Mouse (Mus musculus) neural tube, embryonic 11.5 days (tissue): ENCODE results near the gene 4933407L21Rik. TPM values are rescaled to one million over a fixed set of nuclear protein-coding genes. Genes with fewer than 3 reads are reported as not detected.
"Not testable (repeated sequence)": the region's sequence is repeated elsewhere in the genome, so short reads cannot be mapped to it uniquely, and the experiment has no call there.

Source experiments
- ATAC-seq: fragments of 200-750 bp; cut with Nextera tagmentation; 2 replicates; pipeline ENCODE4 v1.8.0; 2017; ENCODE audit warnings: moderate number of reproducible peaks, mild to moderate bottlenecking, moderate TSS enrichment, moderate library complexity; ENCODE audit not compliant: insufficient read depth, low FRiP score, low TSS enrichment
- DNase-seq: peaks from one replicate; pipeline ENCODE4 v3.0.0-alpha.2; 2015; ENCODE audit warnings: low spot score
- H3K27ac ChIP-seq: fragments of 300-500 bp; sonication (generic); 2 replicates; pipeline ENCODE4 v1.5.1; 2014; ENCODE audit warnings: low read depth, mild to moderate bottlenecking, low read length
- H3K27me3 ChIP-seq: fragments of 300-500 bp; sonication (generic); 2 replicates; pipeline ENCODE4 v1.6.1; 2014; ENCODE audit warnings: mild to moderate bottlenecking, low read length, mixed read lengths; ENCODE audit not compliant: control insufficient read depth, insufficient read depth
- H3K36me3 ChIP-seq: fragments of 300-500 bp; sonication (generic); 2 replicates; pipeline ENCODE4 v1.6.1; 2014; ENCODE audit warnings: mild to moderate bottlenecking, low read length, moderate library complexity, mixed read lengths; ENCODE audit not compliant: control insufficient read depth, insufficient read depth
- H3K4me1 ChIP-seq: fragments of 300-500 bp; sonication (generic); 2 replicates; pipeline ENCODE4 v1.6.1; 2014; ENCODE audit warnings: low read length, mixed read lengths; ENCODE audit not compliant: control insufficient read depth, insufficient read depth
- H3K4me2 ChIP-seq: fragments of 300-500 bp; sonication (generic); 2 replicates; pipeline ENCODE4 v1.6.1; 2014; ENCODE audit warnings: low read depth, mild to moderate bottlenecking, moderate library complexity
- H3K4me3 ChIP-seq: fragments of 300-500 bp; sonication (generic); 2 replicates; pipeline ENCODE4 v1.5.1; 2014; ENCODE audit warnings: low read depth, low read length
- H3K9ac ChIP-seq: fragments of 300-500 bp; sonication (generic); 2 replicates; pipeline ENCODE4 v1.6.1; 2014; ENCODE audit warnings: mild to moderate bottlenecking, low read length
- H3K9me3 ChIP-seq: fragments of 300-500 bp; sonication (generic); 2 replicates; pipeline ENCODE4 v1.6.1; 2016; ENCODE audit warnings: low read length; ENCODE audit not compliant: control insufficient read depth
- WGBS: fragments of 180-500 bp; shearing (Covaris S2); extraction: QIAGEN DNeasy Blood & Tissue Kit; methylation state at CpG from one replicate; pipeline ENCODE4 v1.1.7; 2014; 5-methylcytosine and 5-hydroxymethylcytosine counted together
- polyA plus RNA-seq: library from polyadenylated mRNA; unstranded; fragments of >200 nt; fragmentation: Nextera tagmentation; extraction: Ambion mirVana; gene quantifications from 2 replicates; pipeline ENCODE4 v1.2.1, GENCODE M21; 2014

Gene 4933407L21Rik
- polyA plus RNA-seq, 1 experiment from 2014 or later, result not detected

- ATAC-seq, result no peak
- Histone ChIP-seq H3K4me2 (no peak overlapping the region), H3K4me3 (no peak overlapping the region), H3K9me3 (no peaks in the 10 kb centered on the region), H3K27me3 (no peaks in the 10 kb centered on the region), H3K9ac (no peak overlapping the region), H3K36me3 (no peaks in the 10 kb centered on the region), H3K4me1 (no peaks in the 10 kb centered on the region), H3K27ac (no peak overlapping the region)
- DNase-seq, result no peak
- WGBS, result 89% methylated on average over 3 of the region's 3 CpGs
These were observed 57.5 kb downstream of the 4933407L21Rik start for GRCm38 (mm10) chr1:85985784-85986183.

GRCm38 (mm10) chr1:85988351-85988750 lies 60.1 kb downstream of the 4933407L21Rik start:
- WGBS, result 78% methylated on average over 4 of the region's 4 CpGs
- ATAC-seq (no peak), DNase-seq (no peak)
- no peak overlapping the region for H3K27ac ChIP-seq
- H3K27me3 ChIP-seq, result no peaks in the 10 kb centered on the region
- H3K9ac ChIP-seq, result no peak overlapping the region
- no peak overlapping the region for H3K4me3 ChIP-seq
- no peaks in the 10 kb centered on the region for H3K9me3 ChIP-seq
- H3K4me1 ChIP-seq, result no peaks in the 10 kb centered on the region
- H3K4me2 ChIP-seq, result no peak overlapping the region
- no peaks in the 10 kb centered on the region for H3K36me3 ChIP-seq

- H3K4me1 ChIP-seq, H3K4me2 ChIP-seq, H3K27ac ChIP-seq, ATAC-seq, DNase-seq, H3K36me3 ChIP-seq, H3K9ac ChIP-seq, H3K27me3 ChIP-seq, H3K9me3 ChIP-seq, H3K4me3 ChIP-seq: not testable (repeated sequence)
- 88% methylated on average over 4 of the region's 4 CpGs for WGBS
These were observed 60.6 kb downstream of the 4933407L21Rik start for GRCm38 (mm10) chr1:85988882-85989281.

Other genes with a start within 250 kb of the 4933407L21Rik start
- 0.54 and 0.94 TPM in 2 replicates for gene A630001G21Rik, start 149.8 kb upstream of the 4933407L21Rik start, polyA plus RNA-seq
- 70.5 and 74.7 TPM in 2 replicates for gene Cab39, start 135.0 kb upstream of the 4933407L21Rik start, polyA plus RNA-seq
- 70.6 and 72.3 TPM in 2 replicates for gene Itm2c, start 34.2 kb upstream of the 4933407L21Rik start, polyA plus RNA-seq
- not detected in 2 replicates for gene Gpr55, start 32.5 kb downstream of the 4933407L21Rik start, polyA plus RNA-seq
- not detected in 2 replicates for gene Spata3, start 88.3 kb downstream of the 4933407L21Rik start, polyA plus RNA-seq
- 0.68 and 0.87 TPM in 2 replicates for gene 2810459M11Rik, start 117.4 kb downstream of the 4933407L21Rik start, polyA plus RNA-seq
- gene Psmd1, start 135.9 kb downstream of the 4933407L21Rik start, polyA plus RNA-seq, result 242 and 249 TPM in 2 replicates
- gene Htr2b, start 183.5 kb downstream of the 4933407L21Rik start, polyA plus RNA-seq, result 0.45 TPM in 1 of 2 replicates, not detected in the other
- gene Gm21972, start 205.2 kb downstream of the 4933407L21Rik start, polyA plus RNA-seq, result 0.53 TPM in 1 of 2 replicates, not detected in the other
- gene Armc9, start 226.3 kb downstream of the 4933407L21Rik start, polyA plus RNA-seq, result 31.9 and 34.5 TPM in 2 replicates